Mouse (Mus musculus): ENCODE measurements around the gene Tmem234.

GRCm38 (mm10) chr4:129558321-129558955, 42.0 kb upstream of the Tmem234 start:
- TF ChIP-seq CTCF (IDR thresholded peaks at IDR 0.05; ENCODE audit: low read depth) (no peak), EP300 (IDR thresholded peaks at IDR 0.05; ENCODE audit: low read depth) (no peak)

Measured in liver, embryonic 14.5 days (tissue).